Mouse (Mus musculus): ENCODE data around the gene Rnf135.
"Not testable (repeated sequence)": the region's sequence is repeated elsewhere in the genome, so short reads cannot be mapped to it uniquely, and the experiment has no call there.

Rnf135 gene

DNA sequence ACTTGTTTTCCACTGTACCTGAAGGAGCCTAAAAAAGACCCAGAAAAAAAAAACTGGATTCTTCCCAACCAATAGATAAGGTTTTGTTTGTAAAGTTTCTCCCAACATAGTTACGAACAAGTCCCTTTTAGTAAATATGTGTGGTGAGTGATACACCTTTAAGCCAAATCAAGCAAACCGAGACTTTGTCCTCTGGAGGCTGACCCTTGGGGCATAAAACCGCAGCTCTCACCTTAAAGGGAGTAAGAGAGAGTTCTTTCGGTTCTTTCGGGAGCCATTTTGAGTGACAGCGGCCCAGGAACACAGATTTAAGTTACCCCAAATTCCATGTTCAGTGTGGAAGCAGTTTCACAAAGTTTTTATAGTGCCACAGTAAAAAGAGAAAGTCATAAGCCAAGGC, 18.6 kb downstream of the Rnf135 start:
- no peak for DNase-seq (ENCODE audit: low spot score)

DNA sequence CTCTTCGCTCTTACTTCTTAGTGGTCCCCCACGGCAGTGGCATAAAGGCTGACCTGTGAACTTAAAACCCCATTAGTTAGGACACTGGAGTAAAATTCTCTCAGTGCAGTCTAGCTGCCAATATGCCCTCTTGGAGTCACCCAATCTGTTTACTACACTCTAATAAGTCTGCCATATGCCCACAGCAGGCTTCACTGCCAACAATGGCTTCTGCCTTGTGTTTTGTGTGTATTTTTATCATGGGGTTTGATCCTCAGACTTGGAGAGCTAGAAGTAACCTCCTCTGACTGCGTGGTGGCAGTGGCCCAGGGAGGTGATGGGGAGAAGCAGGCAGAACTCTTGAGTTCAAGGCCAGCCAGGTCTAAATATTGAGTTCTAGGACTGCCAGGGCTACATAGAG, 20.4 kb downstream of the Rnf135 start:
- no peak for DNase-seq (ENCODE audit: low spot score)

DNA sequence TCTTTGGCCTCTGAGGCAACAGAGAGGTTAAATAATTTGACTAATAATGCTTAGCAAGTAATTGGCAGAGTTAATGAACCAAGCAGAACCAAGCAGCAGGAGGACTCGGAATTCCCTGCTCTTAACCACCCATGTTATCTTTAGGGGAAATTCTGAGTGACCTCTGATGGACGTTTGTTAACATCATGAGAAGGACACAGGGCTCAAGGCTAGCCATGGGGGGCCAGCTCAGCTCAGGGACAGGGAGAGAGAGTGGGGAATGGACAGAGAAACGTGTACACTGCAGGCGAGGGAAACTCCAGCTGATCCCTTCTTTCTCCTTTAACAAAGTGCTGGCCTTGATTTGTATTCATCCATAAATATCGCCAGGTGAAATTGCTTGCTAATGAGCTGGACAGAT, 21.3 kb downstream of the Rnf135 start:
- DNase-seq (ENCODE audit: low spot score) = no peak

DNA sequence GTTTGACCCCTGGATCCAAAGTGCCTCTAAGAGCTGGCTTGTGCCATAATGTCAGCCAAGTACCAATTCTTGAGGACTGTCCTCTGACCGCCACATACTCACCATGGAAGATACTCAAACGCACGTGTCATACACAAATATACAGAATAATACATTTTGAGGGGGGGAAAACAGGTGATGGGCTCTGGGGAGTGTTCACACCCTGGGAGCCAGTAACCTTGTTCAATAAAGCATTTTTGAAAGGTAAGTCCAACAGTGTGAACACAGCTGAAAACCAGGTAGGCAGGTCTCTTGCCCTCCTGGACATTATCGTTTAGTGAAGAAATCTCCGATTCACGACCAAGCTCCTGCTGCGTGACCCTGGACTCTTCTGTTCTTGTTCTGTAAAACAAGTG, 24.8 kb downstream of the Rnf135 start:
- DNase-seq (ENCODE audit: low spot score) = no peak

DNA sequence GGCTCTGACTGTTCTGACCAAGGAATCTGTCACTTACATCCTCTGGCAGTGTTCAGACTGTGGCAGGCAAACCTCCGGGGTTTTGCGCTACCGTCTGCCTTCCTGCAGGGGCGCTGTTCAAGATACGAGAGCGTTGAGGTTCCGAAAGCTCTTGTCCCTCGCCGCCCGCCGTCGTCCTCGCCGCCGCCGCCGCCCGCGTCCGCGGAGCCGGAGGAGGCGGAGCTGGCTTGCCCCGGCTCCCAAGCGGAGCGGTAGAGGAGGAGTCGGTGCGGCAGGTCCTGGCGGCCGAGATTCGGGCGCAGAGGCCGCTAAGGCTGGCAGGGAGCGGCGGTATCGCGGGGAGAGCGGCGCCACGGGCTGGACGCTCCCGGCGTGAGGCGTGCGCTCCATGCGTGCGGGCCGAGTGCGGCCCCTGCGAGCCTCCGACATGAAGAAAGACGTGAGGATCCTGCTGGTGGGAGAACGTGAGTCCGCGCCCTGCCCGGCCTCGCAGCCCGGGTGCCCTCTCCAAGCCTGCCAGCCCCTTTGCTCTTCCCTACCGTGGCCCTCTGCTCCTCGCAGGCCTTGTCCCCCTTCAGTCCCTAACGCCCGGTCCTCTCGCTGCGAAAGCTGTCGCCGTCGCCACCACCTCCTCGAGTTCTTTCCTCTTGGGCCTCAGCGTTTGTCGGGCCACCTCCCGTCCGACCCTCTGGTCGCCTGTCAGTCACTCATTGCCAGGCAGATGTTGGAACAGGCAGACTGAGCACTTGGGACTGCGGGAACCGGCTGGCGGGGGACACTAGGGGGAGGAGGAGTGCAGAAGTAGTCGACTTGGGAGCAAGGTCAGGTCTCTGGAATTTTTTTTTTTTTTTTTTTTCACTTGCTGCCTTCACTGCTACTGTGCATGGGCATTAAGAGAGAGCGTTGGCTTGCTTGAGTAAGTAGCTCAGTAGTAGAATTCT, 25.5 kb downstream of the Rnf135 start, which contains the start of gene Rhot1:
Gene Rhot1, plus strand, starts transcription at position 160 of the 941 bp plus-strand sequence.
- DNase-seq (ENCODE audit: low spot score) = peak; percentile 97

DNA sequence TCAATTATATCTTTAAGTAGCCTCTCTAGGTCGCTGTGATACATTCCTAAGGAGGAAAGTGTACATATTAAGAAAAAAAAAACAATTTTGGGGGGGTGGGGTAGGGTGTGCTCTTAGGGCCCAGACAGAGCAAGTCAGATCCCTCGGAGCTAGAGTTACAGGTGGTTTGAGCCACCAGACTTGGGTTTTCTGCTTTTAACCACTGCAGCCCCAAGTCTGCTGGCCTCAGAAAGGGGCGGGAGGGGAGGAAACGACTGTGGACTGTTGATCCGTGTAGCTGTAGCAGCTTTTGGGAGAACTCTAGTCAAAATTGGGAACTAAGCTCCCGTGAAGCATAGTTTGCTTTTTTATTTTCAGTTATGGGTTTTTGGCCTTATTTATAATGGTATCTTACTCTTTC, 26.7 kb downstream of the Rnf135 start:
- DNase-seq (ENCODE audit: low spot score) = no peak

DNA sequence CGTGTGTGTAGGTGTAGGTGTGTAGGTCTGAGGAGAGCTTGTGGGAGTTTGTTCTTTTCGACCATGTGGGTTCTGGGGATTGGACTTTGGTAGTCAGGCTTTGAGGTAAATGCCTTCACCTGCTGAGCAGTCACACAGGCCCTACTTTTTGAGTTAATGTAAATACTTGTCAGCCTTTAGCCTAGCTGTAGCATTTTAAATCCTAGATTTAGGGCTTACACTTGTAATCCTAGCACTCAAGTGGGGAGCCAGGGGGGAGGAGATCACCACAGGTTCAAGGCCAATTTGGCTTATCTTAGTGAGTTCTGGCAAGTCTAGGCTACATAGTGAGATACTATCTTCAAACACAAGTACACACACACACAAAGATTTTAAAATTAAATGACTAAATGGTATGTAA, 28.6 kb downstream of the Rnf135 start:
- DNase-seq (ENCODE audit: low spot score) = no peak

DNA sequence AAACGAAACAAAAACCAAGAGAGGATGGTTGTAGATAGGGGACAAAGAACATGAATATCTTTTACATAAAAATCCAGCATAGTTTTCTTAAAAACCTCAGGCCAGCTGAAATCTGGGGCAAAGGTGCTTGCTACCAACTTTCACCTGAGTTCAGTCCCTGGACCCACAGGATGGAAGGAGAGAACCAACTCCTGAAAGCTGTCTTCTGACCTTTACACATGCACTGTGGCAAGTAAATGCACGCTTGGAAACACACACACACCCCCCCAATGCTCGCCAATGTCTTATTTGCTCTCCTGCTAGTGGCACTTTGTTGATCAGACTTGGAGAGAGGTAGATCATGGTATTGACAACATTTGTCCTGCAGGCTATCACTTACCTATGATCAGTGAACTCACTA, 31.6 kb downstream of the Rnf135 start:
- DNase-seq (ENCODE audit: low spot score) = no peak

DNA sequence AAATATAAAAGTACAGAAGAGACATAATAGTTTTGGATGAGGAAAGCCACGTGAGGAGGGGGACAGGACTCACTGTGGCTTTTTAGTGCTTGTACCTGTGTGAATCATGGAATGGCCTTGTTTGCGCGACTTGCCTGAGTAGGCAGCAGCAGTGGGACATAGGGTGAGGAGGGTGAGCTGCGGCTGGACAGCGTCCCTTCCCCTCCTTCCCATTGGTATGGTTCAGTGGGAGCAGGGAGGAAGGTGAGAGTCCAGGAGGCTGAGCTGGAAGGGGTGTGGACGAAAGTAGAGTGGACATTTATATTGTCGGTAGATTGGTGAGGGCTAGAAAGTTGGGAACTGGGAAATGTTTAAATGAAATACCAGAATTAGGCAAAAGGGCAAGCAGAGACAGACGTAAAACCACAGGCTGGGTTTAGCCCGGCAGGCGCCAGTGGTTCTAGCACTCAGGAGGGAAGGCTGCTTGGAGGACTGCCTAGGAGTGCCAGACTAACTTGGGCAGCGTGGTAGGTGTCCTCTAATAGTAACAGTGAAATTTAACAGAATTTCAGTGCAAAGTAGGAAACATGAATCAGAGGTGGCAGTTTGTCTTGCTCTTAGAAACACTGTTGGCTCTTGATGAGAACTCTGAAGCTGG, 35.1 kb downstream of the Rnf135 start:
- DNase-seq (ENCODE audit: low spot score) = no peak

DNA sequence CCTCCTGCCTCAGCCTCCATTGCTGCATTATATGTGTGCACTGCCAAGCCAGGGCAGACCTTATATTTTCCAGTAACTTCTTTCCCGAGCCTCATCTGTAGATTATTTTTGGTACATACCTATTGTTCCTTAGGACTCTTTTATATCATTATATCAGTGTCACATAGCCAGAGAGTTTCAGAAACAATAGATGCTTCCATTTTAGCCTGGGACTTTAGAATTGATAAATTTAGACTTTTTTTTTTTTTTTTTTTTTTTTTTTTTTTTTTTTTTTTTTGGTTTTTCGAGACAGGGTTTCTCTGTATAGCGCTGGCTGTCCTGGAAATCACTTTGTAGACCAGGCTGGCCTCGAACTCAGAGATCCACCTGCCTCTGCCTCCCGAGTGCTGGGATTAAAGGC, 46.4 kb downstream of the Rnf135 start:
- not testable (repeated sequence) for DNase-seq (ENCODE audit: low spot score)

DNA sequence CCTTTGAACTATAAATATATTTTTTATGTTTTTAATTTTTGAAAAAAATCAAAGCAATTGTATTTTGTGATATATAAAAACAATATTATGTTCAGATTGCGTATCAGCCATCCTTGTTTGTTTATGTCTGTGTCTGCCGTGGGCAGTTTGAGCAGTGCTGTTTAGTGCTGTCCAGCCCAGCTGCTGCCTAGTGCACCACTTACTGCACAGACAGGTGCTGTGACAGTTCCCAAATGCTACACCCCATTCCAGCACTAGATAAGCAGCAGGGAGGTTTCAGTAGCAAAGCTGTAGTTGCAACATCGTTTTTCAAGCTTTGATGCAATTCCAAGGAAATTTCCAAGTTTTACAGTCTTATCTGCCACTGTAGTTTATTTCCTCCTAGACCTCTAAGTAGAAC, 53.6 kb downstream of the Rnf135 start:
- no peak for DNase-seq (ENCODE audit: low spot score)

DNA sequence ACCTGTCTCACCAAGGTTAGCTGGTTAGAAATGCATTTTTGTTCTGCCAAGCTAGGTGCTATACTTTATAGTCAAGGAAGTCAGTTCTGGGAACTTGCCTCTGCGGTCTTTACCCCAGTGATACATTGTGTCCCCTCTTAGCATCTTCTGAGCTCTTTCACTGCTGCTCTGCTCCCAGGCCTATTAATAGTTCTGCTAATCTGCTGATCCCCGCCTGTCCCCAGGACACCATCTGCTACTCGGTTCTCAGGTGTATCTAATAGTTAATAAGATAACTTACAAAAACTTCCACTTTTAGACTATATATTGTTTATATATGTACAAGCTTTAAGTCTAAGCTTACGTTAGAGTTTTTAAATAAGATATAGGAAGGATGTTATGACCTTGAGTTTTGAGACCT, 54.7 kb downstream of the Rnf135 start:
- no peak for DNase-seq (ENCODE audit: low spot score)

DNA sequence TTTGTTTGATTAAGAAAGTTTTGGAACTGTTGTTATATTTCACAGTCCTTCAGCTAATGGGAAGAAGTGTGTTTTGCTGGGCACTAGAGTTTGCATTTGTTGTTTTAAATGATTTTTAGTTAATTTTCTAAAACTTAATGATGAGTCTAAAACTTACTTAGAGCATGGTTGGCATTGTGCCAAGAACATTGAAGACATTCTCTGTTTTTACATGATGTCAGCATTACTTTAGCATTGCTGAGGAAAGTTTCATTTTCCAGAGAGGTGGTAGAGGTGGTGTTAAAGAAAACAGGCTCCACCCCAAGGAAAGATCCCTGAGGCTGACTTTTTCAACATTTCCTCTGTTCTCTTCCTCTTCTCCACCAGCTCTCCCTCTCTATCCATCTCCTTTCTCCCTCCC, 63.4 kb downstream of the Rnf135 start:
- no peak for DNase-seq (ENCODE audit: low spot score)

DNA sequence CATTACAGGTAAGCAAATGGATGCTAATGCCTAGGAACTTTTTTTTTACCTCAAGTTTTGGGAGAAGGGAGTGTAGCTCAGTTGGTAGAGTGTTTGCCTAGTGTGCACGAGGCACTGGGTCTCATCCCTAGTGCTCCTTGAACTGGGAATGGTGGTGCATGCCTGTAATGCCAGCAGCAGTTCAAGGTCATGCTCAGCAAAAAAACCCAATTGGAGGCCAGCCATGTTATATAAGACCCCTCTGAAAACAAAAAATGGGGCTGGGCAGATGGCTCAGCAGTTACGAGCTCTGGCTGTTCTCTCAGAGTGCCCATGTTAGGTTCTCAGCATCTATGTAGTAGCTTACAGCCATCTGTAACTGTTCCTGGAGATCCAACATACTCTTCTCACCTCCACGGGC, 64.9 kb downstream of the Rnf135 start:
- no peak for DNase-seq (ENCODE audit: low spot score)

All from ovary, postnatal 14 days (tissue).